Mouse (Mus musculus) MN1 (cell line): ENCODE data around the gene Fancd2os.
A peak's percentile ranks its signal among the peaks of the same experiment; 100 is the strongest.

Experiments used
- DNase-seq: peaks from one replicate; pipeline ENCODE4 v3.0.0-alpha.2; 2016; ENCODE audit warnings: low spot score

Gene Fancd2os

DNA sequence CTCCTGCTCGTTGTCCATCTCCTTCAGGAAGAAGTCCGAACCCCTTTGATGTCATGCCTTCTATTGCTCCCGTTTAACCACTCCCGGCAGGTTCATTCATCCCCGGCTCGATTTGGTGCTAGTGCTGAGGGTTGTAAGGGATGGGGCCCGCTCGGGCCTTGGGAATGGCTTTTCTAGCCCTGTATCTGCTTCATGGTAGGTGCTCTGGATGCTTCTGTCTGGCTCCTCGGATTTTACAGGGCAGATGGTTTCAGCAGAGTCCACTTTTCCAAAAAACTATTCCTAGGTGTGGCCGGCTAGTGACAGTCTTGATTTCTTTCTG lies 4.7 kb upstream of the Fancd2os start:
- DNase-seq: no peak

DNA sequence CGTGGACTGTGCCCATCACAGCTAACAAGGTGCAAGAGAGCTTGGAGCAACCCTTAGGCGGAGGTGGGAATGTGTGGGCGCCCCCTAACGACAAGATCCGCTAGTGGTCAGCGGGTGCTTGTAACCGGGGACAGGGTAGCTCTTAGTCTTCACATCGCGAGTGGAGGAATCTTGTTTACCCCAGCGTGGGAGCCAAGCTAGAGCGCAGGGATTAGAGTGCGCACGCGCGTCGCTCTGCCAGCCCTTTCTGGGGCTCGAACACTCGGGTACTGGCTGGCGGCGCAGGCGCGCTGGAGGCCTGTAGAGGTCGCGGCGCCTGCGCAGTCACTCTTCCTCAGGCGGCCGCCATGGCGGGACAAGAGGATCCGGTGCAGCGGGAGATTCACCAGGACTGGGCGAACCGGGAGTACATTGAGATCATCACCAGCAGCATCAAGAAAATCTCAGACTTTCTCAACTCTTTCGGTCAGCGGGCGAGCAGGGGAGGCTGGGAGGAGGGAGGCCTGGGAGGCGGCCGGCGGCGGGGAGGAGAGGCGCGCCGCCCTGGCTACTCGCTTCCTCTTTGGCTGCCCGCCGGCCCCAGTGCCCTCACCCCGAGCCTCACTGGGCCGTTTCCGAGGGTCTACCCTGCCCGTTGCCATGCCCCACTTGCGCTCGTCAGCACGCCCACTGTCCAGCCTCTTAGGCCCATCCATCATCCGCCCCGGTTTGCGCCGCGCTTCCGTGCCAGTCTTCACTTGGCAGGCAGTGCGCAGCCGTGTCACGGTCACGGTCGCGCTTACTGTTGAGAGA lies 4.1 kb upstream of the Fancd2os start, which contains the start of gene Brk1:
Gene Brk1 (plus strand): TSS at position 341 of the 792 bp plus-strand sequence.
- peak; percentile 86 for DNase-seq

DNA sequence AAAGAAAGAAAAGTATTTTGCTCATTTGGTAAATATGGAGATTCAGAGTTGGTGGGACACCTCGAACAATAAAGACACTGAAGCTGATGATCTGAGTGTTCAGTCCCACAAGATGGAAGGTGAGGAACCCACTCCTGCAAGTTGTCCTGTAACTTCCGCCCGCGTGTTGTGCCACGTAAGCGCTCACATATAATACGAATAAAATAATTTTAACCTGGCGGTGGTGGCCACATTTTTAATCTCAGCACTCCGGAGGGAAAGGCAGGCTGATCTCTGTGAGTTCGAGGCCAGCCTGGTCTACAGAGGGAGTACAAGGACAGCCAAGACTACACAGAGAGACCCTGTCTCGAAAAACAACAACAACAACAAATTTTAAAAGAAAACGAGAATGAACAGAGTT lies 3.5 kb upstream of the Fancd2os start:
- DNase-seq: no peak

DNA sequence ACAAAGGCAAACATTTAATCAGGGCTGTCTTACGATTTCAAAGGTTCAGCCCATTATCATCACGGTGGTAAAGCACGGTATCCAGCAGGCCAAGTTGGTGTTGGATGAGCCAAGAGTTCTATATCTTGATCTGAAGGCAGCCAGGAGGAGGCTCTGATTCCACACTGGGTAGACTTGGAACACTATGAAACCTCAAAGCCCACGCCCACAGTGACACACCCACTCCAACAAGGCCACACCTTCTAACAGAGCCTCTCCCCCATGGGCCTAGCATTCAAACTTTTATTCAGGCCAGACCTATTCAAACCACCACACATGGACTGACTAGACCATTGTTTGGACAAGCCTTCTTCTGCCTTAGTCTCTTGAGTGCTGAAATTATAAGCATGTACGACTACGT lies 2.3 kb upstream of the Fancd2os start:
- DNase-seq: no peak

DNA sequence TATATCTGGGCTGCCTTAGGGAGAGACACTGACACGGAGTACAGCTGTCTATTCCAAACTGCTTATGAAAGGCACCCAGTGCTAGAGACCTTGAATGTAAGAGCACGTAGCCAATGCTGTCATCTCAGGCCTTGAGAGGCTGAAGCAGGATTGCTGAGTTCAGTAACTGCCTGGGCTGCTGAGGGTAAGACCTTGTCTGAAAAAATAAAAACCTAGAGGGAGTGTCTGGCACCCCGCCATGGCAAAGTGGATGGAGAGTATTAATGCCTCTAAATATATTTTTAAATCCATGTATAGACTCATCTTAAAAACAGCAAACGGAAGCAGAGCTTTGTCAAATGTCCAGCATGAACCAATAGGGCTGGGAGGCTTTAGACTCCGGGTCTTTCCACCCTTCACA lies 682 bp downstream of the Fancd2os start:
- DNase-seq: no peak

DNA sequence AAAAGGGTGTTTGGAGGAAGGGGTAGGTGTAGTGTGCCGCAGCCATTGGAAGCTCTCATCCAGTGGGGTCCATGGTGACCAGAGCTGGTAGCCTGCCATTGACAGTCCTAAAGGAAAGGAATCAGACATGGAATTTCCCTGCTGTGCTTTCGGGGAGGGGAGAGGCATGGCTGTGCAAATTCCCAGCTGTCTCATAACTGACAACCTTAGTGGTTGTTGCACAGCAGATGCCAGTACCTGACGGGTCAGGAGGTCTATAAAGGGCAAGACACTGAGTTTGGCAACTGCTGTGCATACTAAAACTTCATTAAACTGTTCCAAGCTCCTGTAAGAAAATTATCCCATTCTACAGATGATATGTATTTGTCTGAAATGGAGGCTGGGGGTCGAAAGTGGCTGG lies 2.6 kb downstream of the Fancd2os start:
- DNase-seq: no peak

DNA sequence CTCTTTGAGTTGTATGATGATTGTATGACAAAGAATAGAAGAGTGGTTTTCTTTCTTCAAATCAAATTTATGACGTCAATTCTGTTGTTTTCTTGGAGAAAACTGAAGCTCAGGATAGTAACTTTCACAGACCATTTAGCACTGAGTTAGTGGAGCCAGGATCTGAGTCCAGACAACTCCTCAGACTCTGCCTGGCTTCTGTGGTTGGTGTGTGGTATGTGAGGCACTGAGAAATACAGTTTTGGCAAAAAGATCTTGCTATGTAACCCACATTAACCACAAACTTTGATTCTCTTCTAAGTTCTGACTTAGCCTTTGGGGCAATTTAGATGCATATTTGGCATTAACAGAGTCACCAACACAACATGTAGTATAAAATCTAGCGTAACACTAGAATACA lies 7.9 kb downstream of the Fancd2os start:
- DNase-seq: no peak

DNA sequence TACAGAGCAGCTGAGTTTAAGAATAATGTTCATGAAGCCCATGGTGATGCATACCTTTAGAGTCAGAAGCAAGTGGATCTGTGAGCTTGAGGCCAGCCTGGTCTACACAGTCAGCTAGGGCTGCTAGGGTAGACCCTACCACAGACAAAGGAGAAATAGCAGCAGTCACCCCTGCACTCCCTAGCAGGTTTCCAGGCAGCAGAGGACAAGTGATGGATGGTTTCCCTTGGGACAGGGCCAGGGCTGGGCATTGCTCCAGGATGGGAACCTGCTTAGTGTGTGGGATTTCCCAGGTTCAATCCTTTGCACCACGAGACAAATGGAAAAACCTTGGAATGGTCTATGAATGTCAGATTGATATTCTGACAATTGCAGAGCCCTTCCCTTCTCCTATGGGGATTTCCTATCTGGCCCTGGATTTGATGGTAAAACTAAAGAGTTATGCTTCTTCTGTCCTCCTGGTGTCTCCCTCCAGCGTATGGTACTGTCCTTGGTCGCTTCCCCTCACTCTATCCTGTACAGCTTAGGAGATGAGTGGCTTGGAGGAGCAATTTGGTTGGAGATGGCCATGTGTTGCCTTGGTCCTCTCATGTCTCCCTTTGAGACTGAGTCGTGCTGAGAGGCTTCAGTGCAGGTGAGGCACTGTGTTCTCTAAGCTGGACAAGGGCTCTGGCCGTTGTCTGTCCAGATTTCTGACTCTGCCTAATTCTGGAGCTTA lies 13.9 kb downstream of the Fancd2os start:
- peak; percentile 69 for DNase-seq

DNA sequence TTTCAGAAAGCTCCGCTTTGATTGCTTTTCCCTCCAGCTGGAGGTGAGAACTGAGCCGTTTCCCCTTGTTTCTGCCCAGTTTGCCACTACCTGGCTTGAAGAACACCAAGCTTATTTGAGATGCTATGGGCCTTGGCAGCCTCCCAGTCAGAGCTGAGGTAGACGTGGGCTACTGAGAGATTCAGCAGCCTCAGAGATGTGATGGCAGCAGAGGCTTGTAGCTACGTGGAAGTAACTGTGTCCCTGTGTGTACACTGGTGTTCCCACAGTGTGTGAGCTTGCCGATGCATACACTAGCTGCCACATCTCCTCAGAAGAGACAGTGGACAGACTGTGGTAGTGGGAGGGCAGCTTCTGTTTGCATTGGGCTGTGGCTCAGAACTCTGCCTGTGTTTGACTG lies 15.4 kb downstream of the Fancd2os start:
- DNase-seq: no peak

DNA sequence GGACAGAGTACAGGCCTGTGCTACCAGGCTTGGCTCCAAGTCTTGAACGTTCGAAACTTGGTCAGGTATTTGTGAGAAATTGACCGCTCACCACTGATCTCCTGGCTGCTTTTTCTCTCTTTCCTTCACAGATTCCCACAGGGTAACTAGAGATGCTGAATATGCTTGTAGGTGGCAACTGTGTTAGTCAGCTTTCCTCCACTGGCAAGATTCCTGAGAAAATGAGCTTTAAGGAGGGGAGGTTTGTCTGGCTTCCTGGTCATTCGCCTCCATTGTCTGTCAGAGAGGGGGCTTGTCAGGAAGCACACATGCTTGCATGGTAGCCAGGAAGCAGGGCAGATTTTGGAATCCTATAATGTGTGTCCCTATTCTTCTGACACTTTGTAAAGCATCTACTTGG lies 17.5 kb downstream of the Fancd2os start:
- no peak for DNase-seq

DNA sequence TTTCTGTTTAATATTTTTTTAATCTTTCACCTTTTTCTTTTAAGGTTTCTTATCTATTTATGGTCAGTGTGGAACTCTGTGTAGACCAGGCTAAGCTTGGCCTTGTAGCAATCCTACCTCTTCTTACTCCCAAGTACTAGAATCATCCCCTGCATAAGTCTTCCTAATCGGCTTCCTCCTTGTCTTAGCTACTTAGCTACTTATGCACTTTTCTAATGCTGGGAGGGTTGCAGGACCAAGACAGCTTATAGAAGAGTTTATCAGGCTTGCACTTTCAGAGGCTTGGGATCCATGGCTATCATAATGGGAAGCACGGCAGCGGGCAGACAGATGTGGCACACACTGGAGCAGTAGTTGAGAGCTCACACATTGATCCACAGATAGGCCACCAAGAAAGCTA lies 21.2 kb downstream of the Fancd2os start:
- no peak for DNase-seq

DNA sequence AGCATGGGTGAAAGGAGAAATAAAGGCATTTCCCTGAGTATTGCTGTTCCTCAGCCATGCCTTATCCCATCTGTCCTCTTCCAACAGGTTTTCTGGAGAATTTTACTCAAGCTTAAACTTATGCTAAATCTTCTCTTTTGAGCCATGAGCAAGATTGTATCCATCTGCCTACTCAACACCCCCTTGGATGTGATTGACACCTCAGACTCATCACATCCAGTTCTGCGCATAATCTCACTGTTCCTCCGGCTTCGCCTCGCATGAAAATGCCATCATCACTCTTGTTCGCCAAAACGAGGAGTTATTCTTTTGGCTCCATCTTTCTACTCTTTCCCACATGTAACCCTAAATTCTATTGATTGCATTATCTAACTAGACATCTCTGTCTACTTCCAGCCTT lies 24.5 kb downstream of the Fancd2os start:
- no peak for DNase-seq

DNA sequence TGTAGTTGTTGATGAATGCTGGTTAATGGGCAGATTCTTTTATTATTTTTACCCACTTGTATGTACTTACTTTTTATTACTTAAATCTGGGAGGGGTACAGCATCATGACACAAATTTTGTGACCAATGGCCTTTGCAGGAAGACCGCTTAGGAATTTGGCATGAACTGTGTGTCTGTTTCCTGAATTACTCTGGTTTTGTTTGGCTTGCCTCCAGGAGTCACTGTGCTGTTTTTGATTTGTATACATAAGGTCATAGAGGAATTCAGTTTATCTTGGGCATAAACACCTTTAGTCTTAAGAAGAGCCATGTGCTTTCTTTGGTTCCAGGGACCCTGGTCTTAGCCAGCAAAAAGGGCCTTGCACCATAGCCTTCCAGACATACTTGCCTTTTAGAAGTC lies 36.0 kb downstream of the Fancd2os start:
- peak; percentile 6 for DNase-seq

DNA sequence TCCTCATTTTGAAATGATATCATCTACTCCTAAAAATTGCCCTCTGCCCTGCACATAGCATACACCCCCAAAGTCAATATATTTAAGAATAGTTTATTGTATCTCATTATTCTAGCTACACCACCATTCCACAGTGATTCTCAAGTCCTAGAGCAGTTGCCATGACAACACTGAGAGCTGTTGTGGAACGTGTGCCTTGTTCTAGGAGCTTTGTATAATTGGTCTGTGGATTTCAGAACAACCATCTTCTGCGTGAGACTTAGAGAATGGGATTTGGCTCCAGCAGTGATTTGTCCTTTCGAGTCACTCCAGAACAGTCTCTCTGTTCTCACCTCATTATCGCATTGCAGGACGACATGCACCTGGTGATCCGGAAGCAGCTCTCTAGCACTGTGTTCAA lies 40.8 kb downstream of the Fancd2os start:
- DNase-seq: no peak
